Mouse (Mus musculus) frontal cortex, postnatal 10 days (tissue): ENCODE measurements around the gene Anapc7.

Experiments used
- DNase-seq, 2 experiments: peaks; one replicate each; pipeline ENCODE4 v3.0.0; 2022; ENCODE audit warnings: low spot score in 2 of 2, mixed read lengths in 1 of 2

Anapc7 gene

GRCm38 (mm10) chr5:122421271-122422068 is at the start of gene Anapc7:
Gene Anapc7 (plus strand): TSS chr5:122421693.
- peak in 1 of 2 experiments; percentile 25 for DNase-seq

DNA sequence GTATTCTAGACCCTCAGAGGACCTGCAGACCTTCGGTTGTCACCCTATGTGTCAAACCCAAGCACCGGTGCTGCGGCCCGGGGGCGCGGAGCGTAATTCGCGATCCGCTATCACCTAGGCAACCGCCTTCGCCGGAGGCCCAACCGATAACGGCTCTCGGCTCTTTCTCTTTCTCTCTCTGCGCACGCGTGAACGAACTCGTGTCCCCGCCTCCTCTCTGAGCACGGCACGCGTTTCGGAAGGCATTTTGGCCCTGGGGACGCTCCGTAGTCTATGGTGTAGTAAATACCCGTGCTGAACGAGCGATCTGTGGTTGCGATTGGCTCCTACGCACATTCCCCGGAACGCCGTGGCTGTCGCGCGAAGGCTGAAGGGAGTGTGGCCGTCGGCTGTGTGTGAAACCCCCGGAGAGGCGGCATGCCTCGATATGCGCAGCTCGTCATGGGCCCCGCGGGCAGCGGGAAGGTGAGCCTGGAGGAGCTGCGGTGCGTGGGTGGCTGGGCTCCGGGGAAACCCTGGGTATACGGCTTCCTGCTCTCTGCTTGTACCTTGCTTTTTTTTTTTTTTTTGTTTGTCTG is 49.2 kb upstream of the Anapc7 start, which contains the start of gene Fam216a:
Gene Fam216a (minus strand): TSS at position 173 of the 578 bp plus-strand sequence.
- peak; percentile 98 to 99 for DNase-seq

GRCm38 (mm10) chr5:122372878-122373277 is 48.6 kb upstream of the Anapc7 start:
- no peak for DNase-seq

DNA sequence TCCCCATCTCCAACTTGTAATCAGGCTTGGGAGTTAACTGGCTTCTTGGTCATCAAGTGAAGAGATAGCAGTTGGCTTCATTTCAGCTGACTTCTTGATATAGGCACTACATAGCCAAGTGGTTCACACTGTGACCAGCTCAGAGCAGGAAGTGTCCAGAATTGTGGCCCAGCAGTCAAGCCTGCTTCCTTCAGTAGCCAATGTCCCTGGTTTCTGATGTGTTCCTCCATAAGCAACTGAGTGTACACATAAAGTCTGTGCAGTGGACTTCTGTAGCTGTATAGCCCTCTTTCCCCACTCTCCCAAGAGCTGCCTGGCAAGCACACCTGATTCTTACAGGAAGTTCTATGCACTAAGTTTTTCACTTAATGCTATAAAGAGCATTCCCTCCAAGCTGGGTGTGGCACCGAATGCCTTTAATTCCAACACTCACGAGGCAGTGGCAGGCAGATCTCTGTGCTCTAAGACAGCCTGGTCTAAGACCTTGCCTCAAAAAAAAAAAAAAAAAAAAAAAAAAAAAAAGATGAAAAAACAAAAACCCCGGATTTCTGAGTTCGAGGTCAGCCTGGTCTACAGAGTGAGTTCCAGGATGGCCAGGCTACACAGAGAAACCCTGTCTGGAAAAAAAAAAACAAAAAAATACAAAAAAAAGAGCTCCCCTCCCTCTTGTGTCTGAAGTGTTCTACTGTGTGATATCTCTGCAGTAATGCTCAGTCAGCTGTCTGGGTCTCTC is 44.2 kb upstream of the Anapc7 start:
- DNase-seq = no peak

GRCm38 (mm10) chr5:122378171-122378570 is 43.3 kb upstream of the Anapc7 start:
- no peak for DNase-seq

GRCm38 (mm10) chr5:122379374-122380155 is 41.9 kb upstream of the Anapc7 start:
- DNase-seq = peak; percentile 71 to 79

DNA sequence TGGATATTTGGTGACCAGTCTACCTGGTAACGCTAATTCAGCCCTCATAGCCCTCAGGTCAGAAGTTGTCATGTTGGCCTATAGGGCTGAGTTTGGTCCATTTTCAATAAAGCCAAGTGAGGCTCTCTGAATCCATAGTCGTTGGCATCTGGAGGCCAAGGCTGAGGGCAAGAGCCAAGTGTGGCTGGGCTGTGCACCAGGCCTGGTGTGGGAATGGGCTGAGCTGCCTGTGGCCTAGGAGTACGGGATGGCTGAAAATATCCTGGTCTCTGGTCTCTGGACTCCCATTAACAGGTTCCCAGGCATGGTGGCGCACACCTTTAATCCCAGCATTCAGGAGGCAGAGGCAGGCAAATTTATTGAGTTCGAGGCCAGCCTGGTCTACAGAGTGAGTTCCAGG is 31.5 kb upstream of the Anapc7 start:
- DNase-seq = no peak

- no peak for DNase-seq
Observed at GRCm38 (mm10) chr5:122390671-122391070, 30.8 kb upstream of the Anapc7 start.

DNA sequence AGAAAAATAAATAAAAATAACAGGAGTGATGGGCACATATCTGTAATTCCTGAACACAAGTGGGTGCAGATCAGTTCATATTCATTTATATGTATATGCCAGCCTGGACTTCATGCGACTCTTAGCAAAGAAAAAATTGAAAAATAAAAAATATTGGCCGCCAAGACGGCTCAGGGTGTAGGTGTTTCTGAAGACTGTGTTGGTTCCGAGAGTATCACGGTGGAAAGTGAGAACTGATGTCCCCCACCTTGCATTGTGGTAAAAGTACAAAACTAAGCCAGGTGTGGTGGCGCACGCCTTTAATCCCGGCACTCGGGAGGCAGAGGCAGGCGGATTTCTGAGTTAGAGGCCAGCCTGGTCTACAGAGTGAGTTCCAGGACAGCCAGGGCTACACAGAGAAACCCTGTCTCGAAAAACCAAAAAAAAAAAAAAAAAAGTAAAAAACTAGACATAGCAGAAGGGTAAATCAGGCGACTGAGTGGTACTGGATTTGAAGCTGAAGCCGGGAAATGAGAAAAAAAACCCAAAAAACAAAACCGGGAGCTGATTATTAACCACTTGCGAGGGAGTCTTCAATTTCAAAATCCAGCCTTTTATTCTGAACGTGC is 30.2 kb upstream of the Anapc7 start:
- no peak for DNase-seq

DNA sequence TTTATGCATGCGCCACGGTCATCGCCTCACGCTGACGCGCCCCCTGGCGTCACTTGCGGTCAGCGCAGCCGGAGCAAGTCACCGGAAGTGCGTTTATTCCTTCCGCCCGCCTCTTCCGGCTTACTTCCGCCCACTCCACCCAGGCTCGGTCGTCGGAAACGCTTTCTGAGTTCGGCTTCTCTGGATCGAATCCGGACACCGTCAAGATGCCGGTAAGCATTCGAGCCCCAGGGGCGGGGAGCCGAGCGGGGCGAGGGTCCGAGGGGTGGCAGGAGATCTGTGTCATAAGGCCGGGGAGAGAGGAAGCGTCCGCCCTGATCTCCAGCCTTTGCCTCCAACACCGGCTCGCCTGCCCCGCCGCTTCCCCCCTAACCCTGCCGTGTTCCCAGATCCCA is 29.7 kb upstream of the Anapc7 start, which contains the start of gene Arpc3:
Gene Arpc3 (plus strand): TSS at position 93 of the 395 bp plus-strand sequence.
- DNase-seq = peak; percentile 80 to 90

- no peak for DNase-seq
Observed at GRCm38 (mm10) chr5:122392227-122393004, 29.1 kb upstream of the Anapc7 start.

GRCm38 (mm10) chr5:122393887-122394286 is 27.6 kb upstream of the Anapc7 start:
- DNase-seq = peak in 1 of 2 experiments; percentile 66

GRCm38 (mm10) chr5:122396791-122397190 is 24.7 kb upstream of the Anapc7 start:
- no peak for DNase-seq

DNA sequence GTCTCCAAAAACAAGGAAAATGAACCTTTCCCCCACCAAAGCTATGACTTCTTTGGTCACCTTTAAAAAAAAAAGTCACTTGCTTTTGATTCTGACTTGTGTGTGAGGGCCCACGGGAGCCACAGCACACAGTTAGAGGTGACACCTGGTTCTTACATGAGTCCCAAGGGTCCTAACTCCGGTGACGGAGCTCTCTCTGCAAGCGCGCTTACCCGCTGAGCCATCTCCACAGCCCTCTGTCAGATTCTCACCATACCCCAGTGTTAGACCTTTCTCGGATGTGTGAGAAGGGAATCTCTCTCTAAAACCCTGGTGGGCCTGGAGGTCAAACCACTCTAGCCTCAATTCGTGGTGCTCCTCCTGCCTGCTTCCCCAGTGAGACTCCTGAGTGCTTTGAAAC is 24.0 kb upstream of the Anapc7 start:
- DNase-seq = no peak

DNA sequence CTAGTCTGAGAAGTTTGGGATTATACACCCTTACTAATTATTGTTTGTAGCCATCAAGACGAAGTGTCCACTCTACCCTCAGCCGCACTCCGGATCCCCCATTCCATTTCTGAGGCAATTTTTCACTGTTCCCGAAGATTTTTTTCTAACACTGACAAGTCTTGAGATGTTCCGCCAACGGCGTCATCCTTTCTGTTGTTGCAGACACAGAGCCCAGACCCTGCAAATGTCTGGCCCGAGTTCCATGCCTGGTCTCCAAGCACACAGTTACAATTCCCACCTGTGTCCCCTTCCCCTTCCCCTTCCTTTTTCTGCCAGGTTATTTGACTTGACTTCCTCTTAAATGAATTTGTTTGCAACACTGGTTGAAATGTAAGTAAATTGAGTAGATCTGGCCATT is 21.6 kb upstream of the Anapc7 start:
- no peak for DNase-seq

- DNase-seq = no peak
Observed at GRCm38 (mm10) chr5:122400628-122401302, 20.7 kb upstream of the Anapc7 start.

DNA sequence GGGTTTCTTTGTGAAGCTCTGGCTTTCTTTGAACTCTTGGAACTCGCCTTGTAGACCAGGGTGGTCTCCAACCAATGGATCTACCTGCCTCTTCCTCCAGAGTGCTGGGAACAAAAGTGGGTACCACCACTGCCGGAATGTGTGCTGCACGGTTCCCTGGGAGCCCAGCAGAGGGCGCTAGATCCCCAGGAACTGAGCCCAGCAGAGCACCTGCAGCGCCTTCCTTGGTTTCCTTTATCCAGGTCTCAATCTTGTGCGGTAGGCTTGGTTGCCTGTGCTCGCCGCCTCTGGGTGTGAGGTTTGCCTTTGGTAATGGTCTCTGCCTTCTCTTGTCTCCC is 20.2 kb upstream of the Anapc7 start:
- peak in 1 of 2 experiments; percentile 60 for DNase-seq

DNA sequence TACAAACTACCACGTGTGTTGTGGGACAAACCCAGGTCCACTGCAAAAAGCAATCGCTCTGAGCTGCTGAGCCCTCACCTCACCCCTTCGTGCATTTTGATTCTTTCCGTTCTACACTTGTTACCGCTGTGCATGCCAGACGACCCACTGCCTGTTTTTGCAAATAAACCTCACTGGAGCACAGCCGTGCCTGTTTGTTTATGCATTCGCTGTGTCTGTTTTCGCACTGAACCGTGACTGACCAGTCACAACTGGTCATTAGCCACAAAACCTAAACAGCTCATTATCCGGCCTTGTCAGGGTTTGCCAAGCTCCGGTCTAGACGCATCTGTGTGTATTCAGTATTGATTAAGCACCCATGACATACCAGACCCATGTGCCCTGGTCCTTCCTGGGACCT is 19.3 kb upstream of the Anapc7 start:
- no peak for DNase-seq

GRCm38 (mm10) chr5:122402772-122403171 is 18.7 kb upstream of the Anapc7 start:
- no peak for DNase-seq

- DNase-seq = no peak
Observed at GRCm38 (mm10) chr5:122403362-122403761, 18.1 kb upstream of the Anapc7 start.
